Mouse (Mus musculus) adrenal gland, adult (tissue): ENCODE results near the gene Atxn1l.

Source experiments
- DNase-seq, 2 experiments: peaks; one replicate each; pipeline ENCODE4 v3.0.0; 2022 to 2023; ENCODE audit warnings: low spot score in 1 of 2; ENCODE audit not compliant: inconsistent age in 2 of 2

The Atxn1l gene

GRCm38 (mm10) chr8:109734018-109734417, 3.5 kb downstream of the Atxn1l start:
- DNase-seq: no peak

- no peak for DNase-seq
Observed at GRCm38 (mm10) chr8:109731012-109731411, 6.5 kb downstream of the Atxn1l start.

DNA sequence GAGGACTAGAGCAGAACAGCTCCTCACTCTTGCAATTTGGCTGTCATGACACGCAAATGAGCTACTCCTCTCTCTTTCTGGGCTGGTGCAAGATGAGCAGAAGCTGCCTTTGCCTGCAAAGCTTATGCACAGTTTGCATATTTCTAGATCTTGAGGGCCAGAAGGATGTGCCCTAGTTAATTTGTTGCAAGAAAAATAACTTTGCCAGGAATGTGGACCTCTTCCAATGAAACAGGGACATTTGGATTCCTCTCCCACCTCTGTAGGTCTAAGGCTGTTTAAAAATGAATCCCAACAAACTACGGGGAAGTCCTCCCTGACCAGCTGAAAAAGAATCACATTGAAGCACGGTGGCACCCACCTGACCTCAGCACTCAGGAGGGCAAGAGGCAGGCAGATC, 12.4 kb downstream of the Atxn1l start:
- no peak for DNase-seq

- peak in 1 of 2 experiments; percentile 52 for DNase-seq
Observed at GRCm38 (mm10) chr8:109714961-109715360, 22.6 kb downstream of the Atxn1l start.

- no peak for DNase-seq
Observed at GRCm38 (mm10) chr8:109712521-109712920, 25.0 kb downstream of the Atxn1l start.

GRCm38 (mm10) chr8:109707921-109708320, 29.6 kb downstream of the Atxn1l start:
- DNase-seq: no peak

DNA sequence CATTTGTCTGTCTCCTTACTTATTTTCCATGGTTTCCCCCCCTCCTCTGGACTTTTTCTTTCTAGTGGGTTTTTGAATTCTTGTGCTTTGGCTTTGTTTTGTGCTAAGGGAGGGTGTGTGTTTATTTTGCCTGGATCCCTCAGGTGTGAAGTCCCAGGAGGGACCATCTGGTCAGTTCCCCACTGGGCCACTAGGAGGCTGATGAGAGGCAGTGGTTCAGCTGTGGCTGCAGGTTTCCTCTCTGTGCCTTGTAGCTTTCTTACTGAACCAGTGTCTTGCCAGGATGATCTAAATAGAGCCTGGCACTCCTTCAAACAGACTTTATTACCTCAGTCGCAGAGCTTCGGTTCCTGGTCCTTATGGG, 30.7 kb downstream of the Atxn1l start:
- peak; percentile 73 to 90 for DNase-seq

- DNase-seq: peak; percentile 33 to 63
Observed at GRCm38 (mm10) chr8:109706076-109706873, 31.3 kb downstream of the Atxn1l start.

DNA sequence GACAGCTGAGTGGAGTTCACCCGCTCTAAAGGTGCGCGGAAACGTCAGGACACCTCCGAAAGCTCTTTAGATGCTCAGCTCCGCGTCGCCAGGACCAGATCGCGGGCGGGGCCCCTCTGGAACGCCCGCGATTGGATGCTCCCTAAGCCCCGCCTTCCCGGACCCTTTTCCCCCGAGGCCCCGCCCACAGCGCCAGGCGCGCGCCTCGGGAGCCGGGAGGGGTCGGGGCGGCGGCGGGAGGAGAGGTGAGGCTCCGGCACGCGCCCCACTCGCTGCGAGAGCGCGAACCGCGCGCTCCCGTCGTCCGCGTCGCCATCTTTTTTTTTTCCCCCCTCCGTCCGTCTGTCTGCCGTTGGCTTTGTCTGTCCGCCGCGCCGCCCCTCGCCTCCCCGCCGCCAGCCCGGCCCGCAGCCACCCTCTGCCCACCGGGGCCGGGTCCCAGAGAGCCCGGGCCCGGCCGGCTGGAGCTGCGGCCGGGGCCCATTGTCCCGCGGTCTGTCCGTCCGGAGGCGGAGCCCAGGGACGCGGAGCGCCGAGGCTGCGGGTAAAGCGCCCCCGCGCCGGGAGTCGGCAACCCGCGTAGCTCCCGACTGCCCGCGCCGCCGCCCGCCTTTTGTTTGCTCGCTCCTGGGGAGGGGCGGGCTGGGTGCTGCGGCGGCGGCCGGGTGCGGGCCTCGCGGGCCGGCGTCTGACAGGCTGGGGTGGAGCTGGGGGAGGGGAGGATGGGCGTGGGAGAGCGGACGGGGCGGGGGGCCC, 32.0 kb downstream of the Atxn1l start, which contains the start of gene Zfp821:
TSS of gene Zfp821 (plus strand) at position 227 of the 756 bp plus-strand sequence.
- DNase-seq: peak; percentile 96 to 98

- DNase-seq: no peak
Observed at GRCm38 (mm10) chr8:109704565-109705319, 32.8 kb downstream of the Atxn1l start.

DNA sequence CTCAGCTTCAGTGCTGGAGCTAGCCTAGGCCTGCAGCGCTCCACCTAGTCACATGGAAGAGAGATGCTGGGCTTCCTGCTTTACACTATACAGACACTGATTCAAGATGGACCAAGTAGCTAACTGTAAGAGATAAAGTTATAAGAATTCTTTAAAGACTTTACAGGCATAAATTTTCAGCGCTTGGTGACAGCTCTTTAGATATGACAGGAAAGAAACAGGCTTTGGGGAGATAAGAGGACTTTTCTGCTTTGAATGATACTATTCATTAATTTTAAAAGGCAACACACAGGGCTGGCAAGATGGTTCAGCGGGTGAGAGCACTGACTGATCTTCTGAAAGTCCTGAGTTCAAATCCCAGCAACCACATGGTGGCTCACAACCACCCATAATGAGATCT, 39.1 kb downstream of the Atxn1l start:
- no peak for DNase-seq

DNA sequence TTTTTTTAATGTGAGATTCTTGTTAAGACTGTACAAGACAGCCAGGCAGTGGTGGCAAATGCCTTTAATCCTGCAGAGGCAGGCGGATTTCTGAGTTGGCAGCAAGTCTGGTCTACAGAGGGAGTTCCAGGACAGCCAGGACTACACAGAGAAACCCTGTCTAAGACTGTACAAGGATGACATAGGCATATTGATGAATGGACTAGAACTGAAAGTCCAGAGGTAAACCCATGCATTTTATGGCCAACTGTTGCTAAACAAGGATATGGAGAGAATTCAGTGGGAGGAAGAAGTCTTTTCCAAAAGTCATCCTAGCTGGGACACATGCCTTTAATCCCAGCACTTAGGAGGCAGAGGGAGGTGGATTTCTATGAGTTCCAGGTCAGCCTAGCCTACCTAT, 39.8 kb downstream of the Atxn1l start:
- DNase-seq: no peak

- no peak for DNase-seq
Observed at GRCm38 (mm10) chr8:109694154-109694553, 43.4 kb downstream of the Atxn1l start.

GRCm38 (mm10) chr8:109693146-109693900, 44.2 kb downstream of the Atxn1l start, which contains the start of gene Ist1:
TSS of gene Ist1 (minus strand) at chr8:109693260.
- DNase-seq: peak; percentile 98 to 99

- DNase-seq: no peak
Observed at GRCm38 (mm10) chr8:109692443-109693145, 44.9 kb downstream of the Atxn1l start.

- peak in 1 of 2 experiments; percentile 45 for DNase-seq
Observed at GRCm38 (mm10) chr8:109691769-109692168, 45.8 kb downstream of the Atxn1l start.

DNA sequence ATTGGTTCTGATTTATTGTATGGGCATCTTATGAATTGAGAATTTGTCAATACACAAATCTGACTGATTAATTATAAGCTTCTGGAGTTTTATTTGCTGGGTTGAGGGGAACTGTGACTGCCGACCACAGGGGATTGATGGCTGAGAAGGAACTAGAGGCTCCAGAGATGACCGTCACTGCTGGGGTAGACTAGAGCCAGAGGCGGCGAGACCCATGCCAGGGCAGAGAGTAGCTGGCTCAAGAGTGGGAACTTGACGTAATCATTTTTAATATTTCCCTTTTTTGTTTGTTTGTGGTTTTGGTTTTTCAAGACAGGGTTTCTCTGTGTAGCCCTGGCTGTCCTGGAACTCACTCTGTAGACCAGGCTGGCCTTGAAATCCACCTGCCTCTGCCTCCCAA, 50.3 kb downstream of the Atxn1l start:
- no peak for DNase-seq

DNA sequence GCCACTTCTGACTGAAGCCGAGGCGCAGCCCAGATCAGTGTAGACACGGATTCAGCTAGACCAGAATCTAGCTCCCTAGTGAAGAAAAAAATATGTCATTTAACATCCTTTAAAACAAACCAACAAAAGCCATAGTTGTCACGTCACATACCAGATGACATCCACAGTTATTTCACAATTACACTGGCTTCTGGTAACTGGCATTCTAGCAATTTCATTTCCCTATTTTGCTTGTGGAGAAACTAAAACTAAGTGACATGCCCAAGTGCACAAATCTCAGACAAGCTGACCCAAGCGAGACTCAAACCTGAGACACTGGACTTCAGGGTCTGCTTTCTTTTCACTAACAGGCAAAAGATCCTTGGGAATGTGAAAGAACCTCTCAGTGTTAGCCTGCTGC, 55.4 kb downstream of the Atxn1l start:
- no peak for DNase-seq

DNA sequence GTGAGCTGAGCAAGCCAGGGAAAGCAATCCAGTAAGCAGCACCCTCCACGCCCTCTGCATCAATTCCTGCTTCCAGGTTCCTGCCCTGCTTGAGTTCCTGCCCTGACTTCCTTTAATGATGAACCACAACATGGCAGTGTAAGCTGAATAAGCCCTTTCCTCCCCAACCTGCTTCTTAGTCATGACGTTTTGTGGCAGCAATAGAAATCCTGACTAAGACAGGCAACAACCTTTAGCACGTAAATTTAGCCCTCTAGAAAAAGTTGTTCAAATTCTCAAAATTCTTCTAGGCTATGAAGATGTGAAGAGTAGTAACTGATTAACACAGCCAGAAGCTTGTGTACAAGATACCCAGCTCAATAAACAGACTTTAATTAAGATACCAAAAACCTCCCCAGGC, 56.0 kb downstream of the Atxn1l start:
- DNase-seq: no peak
